Mouse (Mus musculus): ENCODE data around the gene Dis3l2. TPM values are rescaled to one million over a fixed set of nuclear protein-coding genes. Genes with fewer than 3 reads are reported as not detected.

Dis3l2 gene
- polyA plus RNA-seq, 1 experiment = 22.6 TPM

GRCm38 (mm10) chr1:86736414-86736813 is 32.8 kb downstream of the Dis3l2 start:
- TF ChIP-seq CTCF (IDR thresholded peaks at IDR 0.05; ENCODE audit: borderline replicate concordance, insufficient read depth, low read depth, low read length) (no peak), POLR2A (IDR thresholded peaks at IDR 0.05; ENCODE audit: borderline replicate concordance, insufficient read depth, low read length) (no peak)
- 100% methylated on average over 1 of the region's 1 CpGs for WGBS
- H3K4me3 ChIP-seq (replicated peaks; ENCODE audit: insufficient read depth, low read depth, low read length) = no peak overlapping the region
- no peak overlapping the region for H3K27ac ChIP-seq (ENCODE audit: insufficient read depth, low read length)
- H3K4me1 ChIP-seq (ENCODE audit: control insufficient read depth, insufficient read depth, low read length) = no peaks in the 10 kb centered on the region
- no peaks in the 10 kb centered on the region for H3K27me3 ChIP-seq (ENCODE audit: control insufficient read depth, insufficient read depth, low read length)
- DNase-seq = no peak

- no peak for DNase-seq
- 5% methylated on average over 3 of the region's 3 CpGs for WGBS
- H3K27ac ChIP-seq (ENCODE audit: insufficient read depth, low read length) = no peak overlapping the region
- no peaks in the 10 kb centered on the region for H3K4me1 ChIP-seq (ENCODE audit: control insufficient read depth, insufficient read depth, low read length)
- H3K4me3 ChIP-seq (replicated peaks; ENCODE audit: insufficient read depth, low read depth, low read length) = no peak overlapping the region
- H3K27me3 ChIP-seq (ENCODE audit: control insufficient read depth, insufficient read depth, low read length) = no peaks in the 10 kb centered on the region
- TF ChIP-seq CTCF (IDR thresholded peaks at IDR 0.05; ENCODE audit: borderline replicate concordance, insufficient read depth, low read depth, low read length) = no peak
- TF ChIP-seq POLR2A (IDR thresholded peaks at IDR 0.05; ENCODE audit: borderline replicate concordance, insufficient read depth, low read length) = no peak
These were observed 39.3 kb downstream of the Dis3l2 start for GRCm38 (mm10) chr1:86742896-86743295.

DNA sequence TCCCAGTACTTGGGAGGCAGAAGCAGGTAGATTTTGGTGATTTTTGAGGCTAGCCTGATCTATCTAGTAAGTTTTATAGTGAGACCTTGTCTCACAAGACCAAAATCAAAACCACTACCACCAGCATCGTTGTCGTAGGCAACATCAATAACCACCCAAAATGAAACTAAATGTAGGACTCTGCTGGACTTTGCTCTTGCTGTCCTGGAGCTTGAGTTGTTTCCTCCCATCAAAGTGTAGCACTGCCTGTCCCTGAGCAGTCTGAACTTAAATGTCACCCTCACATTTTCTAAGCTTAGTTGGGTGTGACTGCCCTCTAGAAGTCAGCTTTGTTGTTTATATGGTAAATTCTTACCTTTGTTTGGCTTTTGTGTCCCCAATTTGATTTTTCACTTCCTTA is 43.4 kb downstream of the Dis3l2 start:
- H3K4me3 ChIP-seq (replicated peaks; ENCODE audit: insufficient read depth, low read depth, low read length) = no peak overlapping the region
- H3K27ac ChIP-seq (ENCODE audit: insufficient read depth, low read length) = no peak overlapping the region
- no peak for DNase-seq
- H3K27me3 ChIP-seq (ENCODE audit: control insufficient read depth, insufficient read depth, low read length) = no peaks in the 10 kb centered on the region
- no peak for TF ChIP-seq POLR2A (IDR thresholded peaks at IDR 0.05; ENCODE audit: borderline replicate concordance, insufficient read depth, low read length)
- TF ChIP-seq CTCF (IDR thresholded peaks at IDR 0.05; ENCODE audit: borderline replicate concordance, insufficient read depth, low read depth, low read length) = no peak
- H3K4me1 ChIP-seq (ENCODE audit: control insufficient read depth, insufficient read depth, low read length) = no peaks in the 10 kb centered on the region
- WGBS = 98% methylated on average over 2 of the region's 2 CpGs

GRCm38 (mm10) chr1:86750094-86750493 is 46.5 kb downstream of the Dis3l2 start:
- H3K27ac ChIP-seq (ENCODE audit: insufficient read depth, low read length) = no peak overlapping the region
- WGBS = 71% methylated on average over 3 of the region's 3 CpGs
- TF ChIP-seq POLR2A (IDR thresholded peaks at IDR 0.05; ENCODE audit: borderline replicate concordance, insufficient read depth, low read length) = no peak
- TF ChIP-seq CTCF (IDR thresholded peaks at IDR 0.05; ENCODE audit: borderline replicate concordance, insufficient read depth, low read depth, low read length) = no peak
- H3K4me1 ChIP-seq (ENCODE audit: control insufficient read depth, insufficient read depth, low read length) = no peaks in the 10 kb centered on the region
- no peak for DNase-seq
- H3K4me3 ChIP-seq (replicated peaks; ENCODE audit: insufficient read depth, low read depth, low read length) = no peak overlapping the region
- H3K27me3 ChIP-seq (ENCODE audit: control insufficient read depth, insufficient read depth, low read length) = no peaks in the 10 kb centered on the region

- no peaks in the 10 kb centered on the region for H3K27me3 ChIP-seq (ENCODE audit: control insufficient read depth, insufficient read depth, low read length)
- DNase-seq = no peak
- no peak overlapping the region for H3K27ac ChIP-seq (ENCODE audit: insufficient read depth, low read length)
- H3K4me3 ChIP-seq (replicated peaks; ENCODE audit: insufficient read depth, low read depth, low read length) = no peak overlapping the region
- TF ChIP-seq POLR2A (IDR thresholded peaks at IDR 0.05; ENCODE audit: borderline replicate concordance, insufficient read depth, low read length) (no peak), CTCF (IDR thresholded peaks at IDR 0.05; ENCODE audit: borderline replicate concordance, insufficient read depth, low read depth, low read length) (no peak)
- WGBS = 88% methylated on average over 8 of the region's 8 CpGs
- no peaks in the 10 kb centered on the region for H3K4me1 ChIP-seq (ENCODE audit: control insufficient read depth, insufficient read depth, low read length)
These were observed 49.8 kb downstream of the Dis3l2 start for GRCm38 (mm10) chr1:86753416-86753815.

DNA sequence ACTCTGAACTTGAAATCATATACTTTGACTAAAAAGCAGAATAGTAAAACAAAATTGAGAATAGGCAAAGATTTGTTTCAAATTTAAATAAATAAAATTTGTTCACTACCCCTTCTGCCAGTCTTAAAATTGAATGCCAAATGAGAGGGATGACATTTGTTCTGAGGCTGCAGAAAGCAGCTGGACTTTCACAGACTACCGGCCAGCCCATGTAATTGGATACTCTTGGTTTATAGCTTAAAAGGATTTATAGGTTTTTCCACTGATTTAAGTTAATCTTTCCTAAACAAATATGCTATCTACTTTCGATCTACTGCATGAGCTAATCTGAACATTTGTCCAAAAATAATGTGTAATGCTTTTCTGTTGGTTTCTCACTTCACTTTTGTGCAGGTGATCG is 50.7 kb downstream of the Dis3l2 start:
- H3K4me1 ChIP-seq (ENCODE audit: control insufficient read depth, insufficient read depth, low read length) = no peaks in the 10 kb centered on the region
- no peak overlapping the region for H3K4me3 ChIP-seq (replicated peaks; ENCODE audit: insufficient read depth, low read depth, low read length)
- 92% methylated on average over 3 of the region's 3 CpGs for WGBS
- H3K27ac ChIP-seq (ENCODE audit: insufficient read depth, low read length) = no peak overlapping the region
- no peak for DNase-seq
- H3K27me3 ChIP-seq (ENCODE audit: control insufficient read depth, insufficient read depth, low read length) = no peaks in the 10 kb centered on the region
- TF ChIP-seq CTCF (IDR thresholded peaks at IDR 0.05; ENCODE audit: borderline replicate concordance, insufficient read depth, low read depth, low read length) (no peak), POLR2A (IDR thresholded peaks at IDR 0.05; ENCODE audit: borderline replicate concordance, insufficient read depth, low read length) (no peak)

DNA sequence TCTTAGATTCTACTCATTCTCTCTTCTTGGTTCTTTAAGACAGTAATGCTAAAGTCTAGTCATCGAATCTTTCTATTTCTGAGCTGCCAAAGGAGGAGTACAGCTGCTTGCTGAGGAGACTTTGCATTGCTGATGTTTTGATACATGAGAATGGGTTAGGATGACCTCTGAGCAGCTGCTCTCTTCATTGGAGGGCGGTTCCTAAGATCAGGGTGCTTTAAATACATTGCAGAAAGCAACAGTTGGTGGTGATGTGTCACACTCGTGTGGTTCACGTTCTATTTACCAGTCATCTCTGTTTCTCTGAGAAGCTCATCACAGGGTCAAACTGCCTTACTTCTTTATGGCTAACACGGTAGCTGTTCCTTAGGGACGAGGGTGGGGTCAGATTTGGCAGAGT is 54.5 kb downstream of the Dis3l2 start:
- no peaks in the 10 kb centered on the region for H3K4me1 ChIP-seq (ENCODE audit: control insufficient read depth, insufficient read depth, low read length)
- no peak overlapping the region for H3K27ac ChIP-seq (ENCODE audit: insufficient read depth, low read length)
- TF ChIP-seq CTCF (IDR thresholded peaks at IDR 0.05; ENCODE audit: borderline replicate concordance, insufficient read depth, low read depth, low read length) (no peak), POLR2A (IDR thresholded peaks at IDR 0.05; ENCODE audit: borderline replicate concordance, insufficient read depth, low read length) (no peak)
- WGBS = 53% methylated on average over 6 of the region's 6 CpGs
- no peak for DNase-seq
- H3K4me3 ChIP-seq (replicated peaks; ENCODE audit: insufficient read depth, low read depth, low read length) = no peak overlapping the region
- no peaks in the 10 kb centered on the region for H3K27me3 ChIP-seq (ENCODE audit: control insufficient read depth, insufficient read depth, low read length)

- WGBS = 58% methylated on average over 6 of the region's 6 CpGs
- Histone ChIP-seq H3K27ac (ENCODE audit: insufficient read depth, low read length) (no peak overlapping the region), H3K4me3 (replicated peaks; ENCODE audit: insufficient read depth, low read depth, low read length) (no peak overlapping the region), H3K4me1 (ENCODE audit: control insufficient read depth, insufficient read depth, low read length) (no peaks in the 10 kb centered on the region), H3K27me3 (ENCODE audit: control insufficient read depth, insufficient read depth, low read length) (no peaks in the 10 kb centered on the region)
- DNase-seq = peak in 1 of 2 experiments; percentile 10
- TF ChIP-seq CTCF (IDR thresholded peaks at IDR 0.05; ENCODE audit: borderline replicate concordance, insufficient read depth, low read depth, low read length) (no peak), POLR2A (IDR thresholded peaks at IDR 0.05; ENCODE audit: borderline replicate concordance, insufficient read depth, low read length) (no peak)
These were observed 58.6 kb downstream of the Dis3l2 start for GRCm38 (mm10) chr1:86762161-86762560.

All from cerebellum, adult 2 months (tissue).